Mouse (Mus musculus): ENCODE data around the gene Flt3l.

DNA sequence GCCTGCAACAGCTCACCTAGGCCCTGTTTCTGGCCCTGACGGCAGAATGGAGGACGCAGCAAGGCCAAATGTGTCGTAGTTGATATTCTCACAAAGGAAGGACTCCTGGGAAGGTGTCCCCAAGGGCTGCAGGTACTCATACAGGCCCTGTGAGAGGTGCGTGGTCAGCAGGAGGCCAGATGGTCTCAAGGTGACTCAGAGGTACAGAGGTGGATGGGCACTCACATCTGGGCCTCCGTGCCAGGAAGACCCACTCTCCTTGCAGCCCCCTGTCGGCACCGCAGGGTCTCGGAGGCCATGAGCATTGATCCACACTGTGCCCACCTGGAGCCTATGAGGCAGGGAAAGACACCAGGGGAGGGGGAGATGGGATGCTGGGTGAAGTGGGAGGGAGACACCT is 9.2 kb upstream of the Flt3l start:
- no peak for TF ChIP-seq POLR2A (IDR thresholded peaks at IDR 0.05; ENCODE audit: borderline replicate concordance, insufficient read depth, low read length)
- no peak for TF ChIP-seq CTCF (IDR thresholded peaks at IDR 0.05; ENCODE audit: borderline replicate concordance, insufficient read depth, low read depth, low read length)
